Mouse (Mus musculus) liver, embryonic 13.5 days (tissue): ENCODE results near the gene Olfr309. TPM values are rescaled to one million over a fixed set of nuclear protein-coding genes. Genes with fewer than 3 reads are reported as not detected.
"Not testable (repeated sequence)": the region's sequence is repeated elsewhere in the genome, so short reads cannot be mapped to it uniquely, and the experiment has no call there.

ENCODE experiments used
- ATAC-seq: fragments of 200-750 bp; cut with Nextera tagmentation; 2 replicates; pipeline ENCODE4 v1.8.0; 2017; ENCODE audit warnings: low read depth, mild to moderate bottlenecking, moderate number of reproducible peaks, moderate library complexity
- DNase-seq: peaks from one replicate; pipeline ENCODE4 v3.0.0; 2022
- H3K27ac ChIP-seq: fragments of 300-500 bp; sonication (generic); 2 replicates; pipeline ENCODE4 v1.5.1; 2015; ENCODE audit warnings: moderate library complexity, mild to moderate bottlenecking, inconsistent platforms
- H3K27me3 ChIP-seq: fragments of 300-500 bp; sonication (generic); 2 replicates; pipeline ENCODE4 v1.6.1; 2015; ENCODE audit warnings: mild to moderate bottlenecking, inconsistent platforms
- H3K36me3 ChIP-seq: fragments of 300-500 bp; sonication (generic); 2 replicates; pipeline ENCODE4 v1.6.1; 2015; ENCODE audit warnings: mild to moderate bottlenecking, inconsistent platforms
- H3K4me1 ChIP-seq: fragments of 300-500 bp; sonication (generic); replicated peaks from 2 replicates; pipeline ENCODE4 v1.6.1; 2015; ENCODE audit warnings: inconsistent platforms
- H3K4me2 ChIP-seq: fragments of 300-500 bp; sonication (generic); 2 replicates; pipeline ENCODE4 v1.6.1; 2015; ENCODE audit warnings: inconsistent platforms, mild to moderate bottlenecking, moderate library complexity
- H3K4me3 ChIP-seq: fragments of 300-500 bp; sonication (generic); replicated peaks from 2 replicates; pipeline ENCODE4 v1.5.1; 2015; ENCODE audit warnings: mild to moderate bottlenecking, inconsistent platforms
- H3K9ac ChIP-seq: fragments of 300-500 bp; sonication (generic); 2 replicates; pipeline ENCODE4 v1.6.1; 2015; ENCODE audit warnings: mild to moderate bottlenecking, inconsistent platforms
- H3K9me3 ChIP-seq: fragments of 300-500 bp; sonication (generic); replicated peaks from 2 replicates; pipeline ENCODE4 v1.6.1; 2016; ENCODE audit warnings: inconsistent platforms
- WGBS: fragments of 180-500 bp; shearing (Covaris S2); methylation state at CpG from one replicate; pipeline ENCODE4 v1.1.7; 2015; ENCODE audit not compliant: insufficient replicate concordance; 5-methylcytosine and 5-hydroxymethylcytosine counted together
- microRNA-seq: library from miRNA; unstranded; fragments of <30 nt; microRNA quantifications from one replicate; pipeline ENCODE4, GENCODE M21; 2016
- polyA plus RNA-seq: library from polyadenylated mRNA; unstranded; fragments of >200 nt; fragmentation: Nextera tagmentation; extraction: Ambion mirVana; gene quantifications from 2 replicates; pipeline ENCODE4 v1.2.1, GENCODE M21; 2015

Gene Olfr309
- not detected in 2 replicates for polyA plus RNA-seq

GRCm38 (mm10) chr7:86313608-86314007, at the start of gene Olfr309:
Gene Olfr309, minus strand, starts transcription at chr7:86313708.
- Histone ChIP-seq H3K9me3 (no peaks in the 10 kb centered on the region), H3K4me1 (no peaks in the 10 kb centered on the region), H3K4me3 (no peak within 1 kb of the TSS), H3K36me3 (no peaks in the 10 kb centered on the region), H3K9ac (no peak within 1 kb of the TSS), H3K27me3 (no peaks in the 10 kb centered on the region), H3K27ac (no peak within 1 kb of the TSS), H3K4me2 (no peak within 1 kb of the TSS)
- ATAC-seq (no peak), DNase-seq (no peak)
- WGBS, result 54% methylated on average over 2 of the region's 2 CpGs

- not testable (repeated sequence) for H3K9me3 ChIP-seq, H3K36me3 ChIP-seq, DNase-seq, H3K4me1 ChIP-seq, H3K4me2 ChIP-seq, H3K27me3 ChIP-seq, H3K9ac ChIP-seq, H3K4me3 ChIP-seq, ATAC-seq, H3K27ac ChIP-seq
- WGBS, result 75% methylated on average over 9 of the region's 9 CpGs
Measured at GRCm38 (mm10) chr7:86346296-86346695, 32.8 kb upstream of the Olfr309 start.

GRCm38 (mm10) chr7:86344253-86344652, 30.7 kb upstream of the Olfr309 start:
- H3K36me3 ChIP-seq, result no peaks in the 10 kb centered on the region
- no peaks in the 10 kb centered on the region for H3K9me3 ChIP-seq
- DNase-seq, result no peak
- no peak overlapping the region for H3K27ac ChIP-seq
- ATAC-seq, result no peak
- no peak overlapping the region for H3K4me2 ChIP-seq
- WGBS, result 47% methylated on average over 3 of the region's 3 CpGs
- no peak overlapping the region for H3K9ac ChIP-seq
- no peaks in the 10 kb centered on the region for H3K27me3 ChIP-seq
- no peaks in the 10 kb centered on the region for H3K4me1 ChIP-seq
- no peak overlapping the region for H3K4me3 ChIP-seq

- Histone ChIP-seq H3K9ac (no peak overlapping the region), H3K4me2 (no peak overlapping the region), H3K4me3 (no peak overlapping the region), H3K9me3 (no peaks in the 10 kb centered on the region), H3K27ac (no peak overlapping the region), H3K27me3 (no peaks in the 10 kb centered on the region), H3K36me3 (no peaks in the 10 kb centered on the region), H3K4me1 (no peaks in the 10 kb centered on the region)
- WGBS, result 63% methylated on average over 14 of the region's 14 CpGs
- ATAC-seq (no peak), DNase-seq (no peak)
Measured at GRCm38 (mm10) chr7:86342881-86343565, 29.5 kb upstream of the Olfr309 start.

- Histone ChIP-seq H3K9me3 (no peaks in the 10 kb centered on the region), H3K4me2 (no peak within 1 kb of the TSS), H3K27me3 (no peaks in the 10 kb centered on the region), H3K4me1 (no peaks in the 10 kb centered on the region), H3K9ac (no peak within 1 kb of the TSS), H3K4me3 (no peak within 1 kb of the TSS), H3K36me3 (no peaks in the 10 kb centered on the region), H3K27ac (no peak within 1 kb of the TSS)
- no peak for DNase-seq
- WGBS, result 52% methylated on average over 1 of the region's 1 CpGs
- no peak for ATAC-seq
Measured at GRCm38 (mm10) chr7:86337486-86337885, 24.0 kb upstream of the Olfr309 start, which contains the start of gene Olfr307. Gene Olfr307, minus strand, starts transcription at chr7:86337586.

- H3K4me2 ChIP-seq, result no peak within 1 kb of the TSS
- DNase-seq (no peak), ATAC-seq (no peak)
- H3K4me1 ChIP-seq, result no peaks in the 10 kb centered on the region
- H3K27ac ChIP-seq, result no peak within 1 kb of the TSS
- no peaks in the 10 kb centered on the region for H3K27me3 ChIP-seq
- H3K36me3 ChIP-seq, result no peaks in the 10 kb centered on the region
- no peak within 1 kb of the TSS for H3K4me3 ChIP-seq
- H3K9me3 ChIP-seq, result no peaks in the 10 kb centered on the region
- H3K9ac ChIP-seq, result no peak within 1 kb of the TSS
Measured at GRCm38 (mm10) chr7:86325530-86325929, 12.0 kb upstream of the Olfr309 start, which contains the start of gene Olfr308. Gene Olfr308, minus strand, starts transcription at chr7:86325630.

- WGBS, result 66% methylated on average over 2 of the region's 2 CpGs
Measured at GRCm38 (mm10) chr7:86321323-86321722, 7.8 kb upstream of the Olfr309 start.

GRCm38 (mm10) chr7:86277072-86277471, 36.4 kb downstream of the Olfr309 start, which contains the start of gene Olfr310:
Gene Olfr310, minus strand, starts transcription at chr7:86277172.
- no peaks in the 10 kb centered on the region for H3K36me3 ChIP-seq
- H3K9ac ChIP-seq, result no peak within 1 kb of the TSS
- DNase-seq, result no peak
- no peak within 1 kb of the TSS for H3K4me3 ChIP-seq
- no peak within 1 kb of the TSS for H3K4me2 ChIP-seq
- H3K4me1 ChIP-seq, result no peaks in the 10 kb centered on the region
- H3K27ac ChIP-seq, result no peak within 1 kb of the TSS
- 50% methylated on average over 1 of the region's 1 CpGs for WGBS
- H3K27me3 ChIP-seq, result no peaks in the 10 kb centered on the region
- ATAC-seq, result no peak
- H3K9me3 ChIP-seq, result no peaks in the 10 kb centered on the region

More at GRCm38 (mm10) chr7:86321323-86321722, 7.8 kb upstream of the Olfr309 start:
- Histone ChIP-seq H3K4me2 (no peak overlapping the region), H3K9me3 (no peaks in the 10 kb centered on the region), H3K27me3 (no peaks in the 10 kb centered on the region), H3K27ac (no peak overlapping the region), H3K4me3 (no peak overlapping the region), H3K36me3 (no peaks in the 10 kb centered on the region), H3K9ac (no peak overlapping the region), H3K4me1 (no peaks in the 10 kb centered on the region)
- no peak for DNase-seq
- ATAC-seq, result no peak

Small RNA genes within 50 kb of the gene (microRNA-seq; reads per million reads assigned to microRNA genes)
- not detected for gene Gm23192

Other genes with a start within 250 kb of the Olfr309 start
- gene Vmn2r75, start 141.9 kb downstream of the Olfr309 start, polyA plus RNA-seq, result not detected in 2 replicates
- gene Vmn2r76, start 67.4 kb downstream of the Olfr309 start, polyA plus RNA-seq, result not detected in 2 replicates
- gene Olfr310, start 36.5 kb downstream of the Olfr309 start, polyA plus RNA-seq, result not detected in 2 replicates
- gene Olfr308, start 11.9 kb upstream of the Olfr309 start, polyA plus RNA-seq, result not detected in 2 replicates
- not detected in 2 replicates for gene Olfr307, start 23.9 kb upstream of the Olfr309 start, polyA plus RNA-seq
- gene Olfr305, start 53.2 kb upstream of the Olfr309 start, polyA plus RNA-seq, result not detected in 2 replicates
- gene Olfr304, start 73.0 kb upstream of the Olfr309 start, polyA plus RNA-seq, result not detected in 2 replicates
- gene Olfr303, start 84.1 kb upstream of the Olfr309 start, polyA plus RNA-seq, result not detected in 2 replicates
- gene Olfr301, start 90.1 kb upstream of the Olfr309 start, polyA plus RNA-seq, result not detected in 2 replicates
- gene Olfr299, start 146.2 kb upstream of the Olfr309 start, polyA plus RNA-seq, result not detected in 2 replicates
- not detected in 2 replicates for gene Olfr298, start 178.8 kb upstream of the Olfr309 start, polyA plus RNA-seq
- not detected in 2 replicates for gene Olfr297, start 206.3 kb upstream of the Olfr309 start, polyA plus RNA-seq